Mouse (Mus musculus) olfactory bulb, adult 2 months (tissue): ENCODE data around the gene Acap1.
"Not testable (repeated sequence)": the region's sequence is repeated elsewhere in the genome, so short reads cannot be mapped to it uniquely, and the experiment has no call there.

Experiments used
- CTCF ChIP-seq: fragments of 200-500 bp; IDR thresholded peaks from 2 replicates; pipeline ENCODE4 v1.5.1; 2012; ENCODE audit warnings: low read depth, mild to moderate bottlenecking, low read length, moderate library complexity; ENCODE audit not compliant: insufficient read depth
- POLR2A ChIP-seq: fragments of 200-500 bp; IDR thresholded peaks from 2 replicates; pipeline ENCODE4 v1.6.1; 2012; ENCODE audit warnings: mild to moderate bottlenecking, low read depth, low read length, moderate library complexity; ENCODE audit not compliant: insufficient read depth

DNA sequence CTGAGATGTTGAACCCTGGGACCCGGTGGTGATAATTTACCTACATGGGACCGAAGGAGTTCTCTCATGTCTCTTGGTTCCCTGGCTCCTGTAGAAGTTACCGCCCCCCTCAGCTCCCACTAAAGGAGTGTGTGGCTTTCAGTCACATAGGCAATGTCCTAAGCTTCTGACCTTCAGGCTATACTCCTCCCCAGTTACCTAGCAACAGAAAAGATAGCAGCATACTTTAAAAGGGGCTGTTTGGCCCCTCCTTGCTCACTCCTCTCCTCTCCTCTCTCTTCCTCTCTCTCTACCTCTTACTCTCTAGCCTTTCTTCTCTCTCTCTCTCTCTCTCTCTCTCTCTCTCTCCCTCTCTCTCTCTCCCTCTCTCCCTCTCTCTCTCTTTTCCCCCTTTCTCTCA lies 31.6 kb downstream of the Acap1 start:
- not testable (repeated sequence) for TF ChIP-seq POLR2A, CTCF
